Mouse (Mus musculus): ENCODE measurements at regions not wholly inside any gene's neighbourhood (a gene's known extent, or its start where the extent isn't known, plus 50 kb on each side); places are given as distances from the start of the nearest gene placed in this dataset.
A peak's percentile ranks its signal among the peaks of the same experiment; 100 is the strongest.

DNA sequence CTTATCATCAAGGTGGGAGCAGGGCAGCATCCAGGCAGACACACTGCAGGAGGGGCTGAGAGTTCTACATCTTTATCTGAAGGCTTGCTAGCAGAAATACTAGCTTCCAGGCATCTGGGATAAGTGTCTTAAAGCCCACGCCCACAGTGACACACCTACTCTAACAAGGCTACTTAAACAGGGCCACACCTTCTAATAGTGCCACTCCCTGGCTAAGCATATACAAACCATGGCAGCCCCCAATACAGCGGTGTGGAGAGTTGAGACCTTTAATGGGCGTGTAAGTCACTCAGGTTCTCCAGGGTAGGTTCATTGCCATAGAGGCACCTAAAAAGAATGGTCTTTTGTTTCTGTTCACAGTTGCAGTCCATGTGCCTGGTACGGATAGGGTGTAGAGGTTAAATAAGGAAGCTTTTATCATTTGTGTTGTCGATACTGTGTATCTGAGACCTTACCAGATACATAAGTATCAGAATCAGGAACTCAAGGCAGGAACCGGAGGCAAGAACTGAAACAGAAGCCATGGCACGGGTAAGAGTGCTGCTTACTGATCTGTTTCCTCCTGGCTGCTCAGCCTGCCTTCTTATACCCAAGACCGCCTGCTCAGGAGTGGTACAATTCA lies 69.0 kb upstream of the Atrnl1 start:
- no peak for DNase-seq (ENCODE audit: low spot score in 2 of 2)

DNA sequence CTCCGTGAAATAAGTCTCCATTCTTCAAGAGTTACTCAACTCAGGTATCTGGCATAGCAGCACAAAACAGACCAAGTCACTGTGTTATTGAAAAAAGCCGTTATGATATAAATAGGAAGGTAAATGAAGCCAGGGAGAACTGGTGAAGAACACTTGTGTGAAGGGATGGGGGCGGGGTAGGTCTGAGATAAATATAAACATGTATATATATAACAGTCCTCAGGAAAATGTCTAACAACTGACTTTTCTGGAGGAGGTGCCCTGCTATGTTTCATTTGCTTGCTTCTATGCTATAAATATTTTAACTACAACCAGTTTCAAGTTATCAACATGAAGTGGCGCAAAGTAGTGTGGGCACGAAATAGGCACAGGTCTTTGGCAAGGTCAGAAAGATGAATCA lies 68.3 kb upstream of the Atrnl1 start:
- DNase-seq (ENCODE audit: low spot score in 2 of 2), result no peak

DNA sequence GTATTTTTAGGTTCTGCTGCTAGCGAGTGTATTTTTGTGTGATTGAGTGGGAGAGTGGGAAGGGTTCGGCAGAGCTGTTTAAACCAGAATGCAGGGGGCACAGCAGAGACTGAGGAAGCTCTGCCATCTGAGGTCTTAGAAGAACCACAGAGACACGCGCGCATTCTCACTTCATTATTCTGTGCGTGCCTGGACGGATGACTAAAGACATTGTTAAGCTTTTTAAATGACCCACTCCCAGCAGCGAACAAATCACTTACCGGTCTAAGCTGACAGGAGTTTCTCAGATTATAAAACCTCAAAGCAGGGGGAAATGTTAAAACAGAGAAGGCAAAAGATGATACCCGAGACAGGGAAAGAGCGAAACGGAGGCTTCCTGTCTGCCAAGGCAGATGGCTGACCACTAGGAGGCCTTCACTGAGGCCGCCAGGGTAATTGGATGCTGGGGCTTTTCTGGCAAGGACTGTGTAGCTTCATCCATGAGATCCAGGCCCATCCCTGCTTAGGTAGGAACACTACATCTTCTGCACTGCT lies 67.1 kb upstream of the Atrnl1 start:
- no peak for DNase-seq (ENCODE audit: low spot score in 2 of 2)

DNA sequence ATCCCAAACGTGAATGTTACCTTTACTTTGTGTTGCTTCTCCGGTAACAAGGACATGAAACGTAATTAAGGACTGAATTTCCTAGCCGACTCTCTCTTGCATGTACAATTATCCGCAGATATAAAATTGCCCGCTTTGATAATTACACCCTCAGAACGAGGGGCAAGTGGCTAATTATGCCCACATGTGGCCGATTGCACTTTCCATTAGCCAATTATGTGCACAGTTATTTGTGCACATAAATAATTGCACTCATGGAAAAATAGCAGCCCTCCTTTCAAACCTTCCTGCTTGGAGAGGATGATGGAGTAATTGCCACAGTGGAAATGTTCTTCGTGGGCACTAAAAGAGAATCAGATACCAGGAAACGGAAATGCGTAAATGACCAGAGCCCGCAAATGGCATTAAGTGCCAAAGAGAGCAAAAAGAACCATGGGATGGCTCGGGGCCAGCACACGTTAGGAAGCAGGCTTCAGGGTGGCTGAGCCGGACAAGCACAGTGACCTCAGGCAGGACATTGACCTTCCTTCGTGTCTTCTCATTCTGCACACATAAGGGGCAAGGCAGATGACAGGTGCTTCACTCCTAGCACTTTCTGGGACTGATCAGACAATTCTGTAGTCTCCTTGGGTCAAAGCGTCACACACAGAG lies 66.5 kb upstream of the Atrnl1 start:
- no peak for DNase-seq (ENCODE audit: low spot score in 2 of 2)

DNA sequence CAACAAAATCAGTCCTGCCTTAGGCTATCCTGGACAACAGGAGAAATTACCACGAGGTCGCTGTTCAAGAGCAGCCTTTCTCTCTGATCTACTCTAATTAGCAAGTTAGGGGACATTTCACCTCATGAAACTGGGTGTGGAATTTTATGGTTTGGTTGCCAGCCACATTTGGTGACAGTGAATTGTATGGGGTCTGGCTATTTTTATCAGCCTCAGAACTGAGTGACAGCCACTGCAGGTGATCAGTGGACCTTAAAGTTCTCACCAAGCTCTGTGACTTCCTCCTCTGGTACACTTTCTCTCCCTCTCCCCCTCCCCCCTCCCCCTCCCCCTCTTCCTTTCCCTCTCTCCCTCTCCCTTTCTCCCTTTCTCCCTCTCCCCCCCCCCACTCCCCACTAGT lies 65.8 kb upstream of the Atrnl1 start:
- DNase-seq (ENCODE audit: low spot score in 2 of 2), result no peak

DNA sequence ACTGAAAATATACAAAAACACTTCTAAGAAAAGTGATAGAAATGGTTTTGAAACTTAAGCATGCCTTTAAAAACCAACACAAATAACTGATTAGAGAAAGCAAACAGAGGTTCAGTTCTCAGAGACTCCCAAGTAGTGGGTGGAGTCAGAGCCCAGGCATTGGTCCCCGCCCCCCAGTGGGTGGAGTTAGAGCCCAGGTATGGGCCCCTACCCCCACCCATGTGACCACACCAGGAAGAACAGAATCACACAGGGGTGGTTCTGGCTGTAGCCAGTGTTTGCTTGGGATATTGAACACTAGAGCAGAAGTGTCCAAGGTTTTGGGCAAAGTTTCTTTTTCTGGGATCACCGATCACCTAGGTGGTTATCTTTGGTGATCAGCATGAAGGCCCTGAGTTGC lies 64.8 kb upstream of the Atrnl1 start:
- peak in 1 of 2 experiments; percentile 9 for DNase-seq (ENCODE audit: low spot score in 2 of 2)

DNA sequence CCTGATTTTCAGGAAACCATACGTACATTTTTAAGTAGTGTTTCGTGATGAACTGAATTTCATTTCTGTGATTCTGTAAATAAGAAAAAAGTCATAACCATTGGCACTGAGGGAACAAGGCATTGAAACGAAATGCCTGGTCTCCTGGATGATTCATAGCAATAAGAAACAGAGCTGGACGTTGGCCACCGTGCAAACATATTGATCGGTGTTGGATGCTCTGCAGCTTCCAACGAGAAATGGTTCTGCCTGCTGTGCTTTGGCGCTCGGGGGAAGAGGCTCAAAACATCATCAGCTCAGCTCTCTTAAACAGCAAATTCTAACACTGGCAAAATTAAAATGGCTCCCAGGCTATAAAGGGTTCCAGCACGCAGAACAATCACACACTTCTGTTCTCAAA lies 64.3 kb upstream of the Atrnl1 start:
- DNase-seq (ENCODE audit: low spot score in 2 of 2), result no peak

DNA sequence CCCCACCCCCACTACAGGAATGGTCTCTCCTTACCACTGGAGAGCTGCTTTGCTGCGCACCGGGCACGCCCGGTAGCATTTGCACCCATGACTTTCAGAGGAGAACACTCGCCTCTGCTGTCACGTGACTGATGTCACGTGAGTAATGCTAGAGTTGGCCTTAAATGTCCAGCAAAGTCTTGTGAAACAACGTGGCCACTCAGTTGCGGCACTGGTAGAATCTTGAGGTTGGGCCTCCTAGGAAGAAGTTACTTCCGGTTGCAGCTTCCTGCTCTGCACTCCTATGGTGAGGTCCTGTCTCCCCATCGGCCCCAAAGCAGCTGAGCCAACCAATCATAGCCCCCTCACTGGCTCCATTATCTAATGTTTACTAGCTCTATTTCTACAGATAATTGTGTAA lies 62.7 kb upstream of the Atrnl1 start:
- no peak for DNase-seq (ENCODE audit: low spot score in 2 of 2)

DNA sequence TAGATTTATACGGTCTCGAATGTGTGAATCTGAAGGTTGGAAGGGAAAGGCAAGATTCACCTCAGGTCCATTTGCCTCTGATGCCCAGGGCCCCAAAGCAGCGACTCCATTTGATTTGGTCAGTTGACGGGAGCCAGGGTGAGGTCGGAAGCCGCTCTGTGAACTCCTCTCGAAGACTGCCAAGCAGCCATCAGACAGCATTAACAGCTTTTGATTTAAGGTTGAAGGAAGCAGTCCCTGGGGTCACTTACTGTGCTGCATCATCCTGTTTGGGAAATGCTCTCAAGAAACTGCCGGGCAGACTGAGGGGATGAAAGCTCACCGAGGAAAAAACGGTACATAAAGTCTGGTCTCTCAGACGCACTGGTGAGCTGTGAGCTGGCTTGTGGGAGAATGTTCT lies 62.2 kb upstream of the Atrnl1 start:
- DNase-seq (ENCODE audit: low spot score in 2 of 2), result no peak

DNA sequence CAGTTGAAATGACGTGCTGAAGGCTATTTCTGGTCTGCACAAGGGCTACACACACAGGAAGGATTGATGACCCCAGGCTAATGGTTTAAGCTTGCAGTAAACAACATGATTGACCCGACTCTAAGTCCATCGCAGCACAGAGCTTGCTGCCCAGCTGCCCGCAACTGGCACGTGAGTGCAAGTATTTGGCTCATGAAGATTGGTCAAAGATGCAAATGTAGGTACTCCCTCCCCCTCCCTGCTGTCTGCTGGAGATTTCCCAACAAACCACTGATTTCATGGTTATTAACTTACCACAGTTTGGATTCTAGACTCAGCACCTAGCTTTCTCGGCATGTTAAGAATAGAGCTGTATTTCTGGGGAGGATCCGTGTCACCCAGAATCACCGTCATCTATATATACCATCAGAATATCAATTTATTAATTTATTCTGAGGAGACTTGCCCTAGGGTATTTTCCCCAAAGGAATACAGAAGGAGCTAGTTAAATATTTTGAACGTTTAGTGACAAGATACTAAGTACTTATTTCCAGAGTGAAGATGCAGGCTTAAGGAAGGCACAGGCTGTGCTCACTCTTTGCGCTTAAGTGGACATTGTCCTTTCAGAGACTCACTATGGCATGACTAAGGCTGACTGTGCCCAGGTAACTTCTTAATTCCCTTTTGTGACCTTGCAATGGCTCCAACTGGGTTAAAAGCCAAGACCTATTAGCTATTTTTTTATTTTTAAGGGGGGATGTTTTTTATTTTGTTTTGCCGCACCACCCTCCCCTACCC lies 57.7 kb upstream of the Atrnl1 start:
- DNase-seq (ENCODE audit: low spot score in 2 of 2), result no peak

DNA sequence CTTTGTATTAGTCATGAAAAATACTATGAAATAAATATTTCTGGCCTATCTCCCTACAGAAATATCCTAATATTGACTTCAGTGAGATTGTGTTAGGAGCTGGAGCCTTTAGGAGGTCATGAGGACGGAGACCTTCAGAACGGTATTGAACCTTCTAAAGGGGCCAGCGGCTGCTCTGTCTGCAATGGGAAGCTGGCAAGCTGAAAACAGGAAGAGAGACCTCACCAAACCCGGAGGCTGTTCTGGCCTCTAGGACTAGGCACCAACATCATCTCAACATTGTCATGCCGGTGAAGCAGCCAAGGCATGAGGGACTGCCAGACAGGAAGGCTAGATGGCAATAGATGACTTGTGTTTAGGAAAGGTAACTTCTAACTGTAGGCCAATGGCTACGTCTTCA lies 56.7 kb upstream of the Atrnl1 start:
- no peak for DNase-seq (ENCODE audit: low spot score in 2 of 2)

DNA sequence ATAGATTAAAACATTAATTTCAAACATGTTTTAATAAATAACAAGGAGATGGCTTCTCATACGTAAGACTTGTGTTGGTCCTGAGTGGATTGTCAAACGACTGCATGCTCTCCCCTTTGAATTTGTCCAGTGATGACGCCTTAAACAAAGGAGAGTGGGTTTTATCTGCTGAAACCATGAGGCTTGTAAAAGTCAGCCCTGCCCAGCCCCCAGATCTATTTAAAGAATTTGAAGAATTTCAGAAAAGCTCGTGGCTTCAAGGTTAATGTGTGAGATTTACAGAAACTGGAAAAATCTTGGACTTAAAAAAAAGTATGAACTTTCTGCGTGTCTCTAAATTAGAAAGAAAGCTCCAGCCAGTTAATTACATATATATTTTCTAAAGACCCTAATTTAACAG lies 55.5 kb upstream of the Atrnl1 start:
- DNase-seq (ENCODE audit: low spot score in 2 of 2), result no peak

DNA sequence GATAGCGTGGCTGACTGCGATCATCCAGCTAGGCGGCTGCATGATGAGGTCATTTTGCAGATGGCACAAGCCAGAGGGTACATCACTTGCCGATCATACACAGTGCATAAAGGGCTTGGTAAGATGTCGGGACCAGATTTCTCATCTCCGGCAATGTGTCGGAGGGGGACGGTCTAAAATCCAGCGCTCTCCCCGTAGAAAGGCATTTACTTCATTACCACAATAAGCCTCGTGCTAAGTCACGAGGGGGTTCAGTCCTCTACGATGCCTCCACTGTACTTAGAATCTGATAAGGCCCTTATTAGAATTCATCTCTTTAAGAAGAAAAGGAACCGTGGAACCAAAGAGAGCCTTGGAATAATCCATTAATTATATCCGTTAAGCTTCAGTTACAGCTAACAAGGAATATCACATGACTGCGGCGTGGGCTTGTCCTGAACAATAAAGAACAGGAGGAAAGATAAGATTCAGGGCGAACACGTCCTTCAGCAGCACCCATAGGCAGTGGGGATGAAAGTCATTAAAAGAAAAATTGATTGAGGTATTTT lies 52.3 kb upstream of the Atrnl1 start:
- DNase-seq (ENCODE audit: low spot score in 2 of 2), result no peak

DNA sequence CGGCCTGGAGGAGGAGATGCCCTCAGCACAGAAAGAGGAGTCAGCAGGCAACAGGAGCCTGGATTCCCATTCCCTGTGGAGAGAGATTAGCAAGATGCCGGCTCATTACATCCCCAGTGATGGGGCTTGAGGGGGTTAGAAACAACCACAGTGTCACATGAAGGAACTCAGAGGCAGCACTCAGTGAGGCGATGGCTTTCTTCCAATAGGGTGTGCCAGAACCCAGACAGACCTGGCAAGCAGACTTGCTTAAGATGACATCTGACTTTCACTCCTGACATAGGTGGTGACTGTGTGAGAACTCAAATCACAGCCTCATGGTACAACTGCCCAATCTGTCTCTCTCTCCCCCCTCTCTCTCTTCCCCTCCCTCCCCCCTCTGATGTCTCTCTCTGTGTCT lies 50.1 kb upstream of the Atrnl1 start:
- no peak for DNase-seq (ENCODE audit: low spot score in 2 of 2)
